Mouse (Mus musculus) embryonic facial prominence, embryonic 15.5 days (tissue): ENCODE measurements around the gene Ell2. TPM values are rescaled to one million over a fixed set of nuclear protein-coding genes. Genes with fewer than 3 reads are reported as not detected.
"Not testable (repeated sequence)": the region's sequence is repeated elsewhere in the genome, so short reads cannot be mapped to it uniquely, and the experiment has no call there.

Experiments used
- ATAC-seq: fragments of 200-750 bp; cut with Nextera tagmentation; 2 replicates; pipeline ENCODE4 v1.8.0; 2017; ENCODE audit warnings: low read depth, moderate TSS enrichment; ENCODE audit not compliant: insufficient number of reproducible peaks, low FRiP score, low TSS enrichment
- H3K27ac ChIP-seq: fragments of 300-500 bp; sonication (generic); replicated peaks from 2 replicates; pipeline ENCODE4 v1.5.1; 2015; ENCODE audit warnings: mild to moderate bottlenecking, inconsistent platforms
- H3K27me3 ChIP-seq: fragments of 300-500 bp; sonication (generic); 2 replicates; pipeline ENCODE4 v1.6.1; 2015; ENCODE audit warnings: inconsistent platforms
- H3K36me3 ChIP-seq: fragments of 300-500 bp; sonication (generic); 2 replicates; pipeline ENCODE4 v1.6.1; 2015; ENCODE audit warnings: mild to moderate bottlenecking, inconsistent platforms
- H3K4me1 ChIP-seq: fragments of 300-500 bp; sonication (generic); 2 replicates; pipeline ENCODE4 v1.6.1; 2015; ENCODE audit warnings: inconsistent platforms
- H3K4me2 ChIP-seq: fragments of 300-500 bp; sonication (generic); replicated peaks from 2 replicates; pipeline ENCODE4 v1.6.1; 2015; ENCODE audit warnings: mild to moderate bottlenecking, inconsistent platforms
- H3K4me3 ChIP-seq: fragments of 300-500 bp; sonication (generic); replicated peaks from 2 replicates; pipeline ENCODE4 v1.5.1; 2015; ENCODE audit warnings: mild to moderate bottlenecking, inconsistent platforms
- H3K9ac ChIP-seq: fragments of 300-500 bp; sonication (generic); 2 replicates; pipeline ENCODE4 v1.6.1; 2015; ENCODE audit warnings: inconsistent platforms
- H3K9me3 ChIP-seq: fragments of 300-500 bp; sonication (generic); replicated peaks from 2 replicates; pipeline ENCODE4 v1.6.1; 2016; ENCODE audit warnings: inconsistent platforms
- WGBS: fragments of 180-500 bp; shearing (Covaris S2); methylation state at CpG from one replicate; pipeline ENCODE4 v1.1.7; 2015; 5-methylcytosine and 5-hydroxymethylcytosine counted together
- polyA plus RNA-seq: library from polyadenylated mRNA; unstranded; fragments of >200 nt; fragmentation: Nextera tagmentation; extraction: Ambion mirVana; gene quantifications from 2 replicates; pipeline ENCODE4 v1.2.1, GENCODE M21; 2015

The Ell2 gene
- polyA plus RNA-seq, 1 experiment from 2014 or later, result 15.3 TPM

DNA sequence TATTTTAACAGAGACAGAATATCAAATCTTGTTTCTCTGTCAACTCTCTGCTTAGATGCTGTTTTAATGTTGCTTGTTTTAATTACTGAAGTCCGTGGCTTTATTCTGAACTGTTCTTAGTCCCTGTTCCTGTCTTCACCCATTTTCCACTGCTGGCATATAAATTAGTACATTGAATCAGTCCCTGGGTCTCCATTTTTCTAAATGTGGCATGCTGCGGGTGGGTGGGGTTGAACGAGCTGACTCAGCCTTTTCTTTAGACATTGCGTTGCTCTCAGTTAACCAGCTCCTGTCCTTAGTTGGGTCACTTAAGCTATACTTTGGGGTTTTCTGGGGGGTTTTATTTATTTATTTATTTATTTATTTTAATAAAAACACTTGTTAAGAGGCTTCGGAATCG lies 3.6 kb downstream of the Ell2 start:
- H3K4me2 ChIP-seq, result peak overlapping the region; percentile 66; the same call in 1 of the 2 replicates
- no peak overlapping the region for H3K9ac ChIP-seq
- H3K9me3 ChIP-seq, result no peaks in the 10 kb centered on the region
- 60% methylated on average over 6 of the region's 6 CpGs for WGBS
- H3K4me3 ChIP-seq, result peak overlapping the region; percentile 74
- no peak for ATAC-seq
- H3K4me1 ChIP-seq, result peaks cover 11% of the 10 kb centered on the region; the same call in 1 of the 2 replicates
- H3K27ac ChIP-seq, result no peak overlapping the region
- no peaks in the 10 kb centered on the region for H3K36me3 ChIP-seq
- H3K27me3 ChIP-seq, result no peaks in the 10 kb centered on the region

DNA sequence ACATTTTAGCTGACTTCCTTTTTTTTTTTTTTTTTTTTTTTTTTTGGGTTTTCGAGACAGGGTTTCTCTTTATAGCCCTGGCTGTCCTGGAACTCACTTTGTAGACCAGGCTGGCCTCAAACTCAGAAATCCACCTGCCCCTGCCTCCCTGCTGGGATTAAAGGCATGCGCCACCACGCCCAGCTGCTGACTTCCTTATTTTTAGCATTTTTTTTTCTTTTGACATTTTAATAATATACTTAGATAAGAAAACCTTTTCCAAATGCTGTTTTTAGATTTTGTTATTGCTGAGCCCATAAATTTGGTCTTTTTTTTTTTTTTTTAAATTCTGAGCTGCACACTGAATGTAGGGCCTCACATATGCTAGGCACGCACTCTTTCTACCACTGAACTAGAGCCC lies 5.0 kb downstream of the Ell2 start:
- H3K27me3 ChIP-seq, H3K27ac ChIP-seq, H3K36me3 ChIP-seq, H3K4me3 ChIP-seq, H3K9me3 ChIP-seq, ATAC-seq, H3K4me2 ChIP-seq, H3K9ac ChIP-seq: not testable (repeated sequence)
- H3K4me1 ChIP-seq, result peaks cover 11% of the 10 kb centered on the region; the same call in 1 of the 2 replicates
- 96% methylated on average over 3 of the region's 4 CpGs for WGBS

DNA sequence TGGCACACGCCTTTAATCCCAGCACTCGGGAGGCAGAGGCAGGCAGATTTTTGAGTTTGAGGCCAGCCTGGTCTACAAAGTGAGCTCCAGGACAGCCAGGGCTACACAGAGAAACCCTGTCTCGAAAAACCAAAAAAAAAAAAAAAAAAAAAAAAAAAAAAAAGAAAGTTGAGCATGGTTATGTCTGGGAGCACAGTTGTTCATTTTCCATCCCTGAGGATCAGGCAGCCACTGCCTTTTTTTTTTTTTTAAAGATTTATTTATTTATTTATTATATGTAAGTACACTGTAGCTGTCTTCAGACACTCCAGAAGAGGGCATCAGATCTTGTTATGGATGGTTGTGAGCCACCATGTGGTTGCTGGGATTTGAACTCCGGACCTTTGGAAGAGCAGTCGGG lies 6.0 kb downstream of the Ell2 start:
- WGBS, result 88% methylated on average over 4 of the region's 5 CpGs
- not testable (repeated sequence) for H3K36me3 ChIP-seq, H3K4me2 ChIP-seq, H3K9ac ChIP-seq, H3K27me3 ChIP-seq, H3K4me3 ChIP-seq, H3K9me3 ChIP-seq, H3K27ac ChIP-seq, ATAC-seq
- H3K4me1 ChIP-seq, result peaks cover 11% of the 10 kb centered on the region; the same call in 1 of the 2 replicates

DNA sequence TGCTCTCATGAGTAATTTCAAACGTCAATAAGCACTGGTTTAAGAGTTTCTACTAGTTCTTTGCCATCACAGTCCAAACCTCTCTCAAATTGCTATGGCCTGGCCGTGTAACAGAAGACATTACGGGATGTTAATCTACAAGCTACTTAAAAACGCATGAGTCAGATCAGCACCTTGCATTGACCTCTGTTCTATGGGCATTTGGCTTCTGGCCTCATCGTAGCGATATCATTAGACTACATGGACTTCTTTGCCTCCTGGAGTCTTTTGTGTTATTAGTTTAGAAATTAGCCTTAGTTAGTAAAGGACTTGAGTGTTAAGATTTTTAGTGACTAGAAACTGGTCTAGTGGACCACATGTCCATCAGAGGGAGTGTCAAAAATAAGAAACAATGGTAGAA lies 7.8 kb downstream of the Ell2 start:
- Histone ChIP-seq H3K9ac (no peak overlapping the region), H3K4me2 (no peak overlapping the region), H3K36me3 (no peaks in the 10 kb centered on the region), H3K9me3 (no peaks in the 10 kb centered on the region), H3K4me3 (no peak overlapping the region), H3K27ac (no peak overlapping the region), H3K4me1 (peaks cover 3% of the 10 kb centered on the region; the same call in 1 of the 2 replicates), H3K27me3 (no peaks in the 10 kb centered on the region)
- 79% methylated on average over 6 of the region's 6 CpGs for WGBS
- no peak for ATAC-seq

DNA sequence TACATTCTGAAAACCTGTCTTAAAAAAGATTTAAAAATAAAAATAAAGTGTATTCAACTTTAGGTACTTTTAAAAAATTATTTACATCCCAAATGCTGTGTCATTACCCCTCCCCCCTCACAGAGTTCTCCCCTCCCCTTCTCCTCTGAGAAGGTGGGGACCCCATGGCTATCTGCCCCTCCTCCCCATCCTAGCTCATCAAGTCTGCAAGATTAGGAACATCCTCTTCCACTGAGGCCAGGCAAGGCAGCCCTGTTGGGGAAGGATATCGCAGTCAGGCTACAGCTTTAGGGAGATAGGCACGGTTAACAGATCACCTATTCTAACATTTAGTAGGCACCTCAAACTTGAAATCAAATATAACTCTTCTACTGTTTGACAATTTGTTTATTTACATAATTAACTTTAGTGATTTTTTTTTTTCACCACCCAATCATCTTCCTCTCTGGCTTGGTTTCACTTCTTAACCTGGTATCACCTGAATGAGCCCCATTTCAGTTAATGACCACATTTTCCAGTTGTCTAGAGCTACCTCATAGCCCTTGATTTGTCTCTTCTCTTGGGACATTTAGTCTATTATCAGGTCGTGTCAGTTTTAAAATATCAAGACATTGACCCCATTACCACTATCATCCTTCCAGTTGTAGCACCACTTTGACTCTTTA lies 11.2 kb downstream of the Ell2 start:
- Histone ChIP-seq H3K4me3 (no peak overlapping the region), H3K36me3 (no peaks in the 10 kb centered on the region), H3K9me3 (no peaks in the 10 kb centered on the region), H3K27ac (no peak overlapping the region), H3K27me3 (no peaks in the 10 kb centered on the region), H3K9ac (no peak overlapping the region), H3K4me2 (no peak overlapping the region), H3K4me1 (no peaks in the 10 kb centered on the region)
- WGBS, result 64% methylated on average over 3 of the region's 3 CpGs
- no peak for ATAC-seq

DNA sequence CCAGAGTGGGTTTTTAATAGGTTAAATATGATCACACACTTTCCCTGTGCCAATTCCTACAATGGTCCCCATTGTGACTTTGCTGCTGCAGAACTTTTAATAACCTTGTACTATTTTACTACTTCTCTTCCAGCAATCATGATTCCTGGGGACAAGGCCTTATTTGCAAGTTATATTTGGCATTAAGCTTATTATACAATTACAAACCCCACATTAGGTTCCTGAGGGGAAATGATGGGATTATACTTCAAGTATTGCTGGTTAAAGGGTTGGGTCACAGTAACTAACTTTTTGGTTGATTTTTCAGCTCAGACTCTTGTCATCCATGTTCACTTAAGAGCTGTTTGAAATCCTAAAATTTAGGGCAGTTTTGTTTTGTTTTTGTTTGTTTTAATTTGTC lies 11.8 kb downstream of the Ell2 start:
- Histone ChIP-seq H3K4me1 (no peaks in the 10 kb centered on the region), H3K4me3 (no peak overlapping the region), H3K4me2 (no peak overlapping the region), H3K27me3 (no peaks in the 10 kb centered on the region), H3K9ac (no peak overlapping the region), H3K27ac (no peak overlapping the region), H3K9me3 (no peaks in the 10 kb centered on the region), H3K36me3 (no peaks in the 10 kb centered on the region)
- no peak for ATAC-seq

DNA sequence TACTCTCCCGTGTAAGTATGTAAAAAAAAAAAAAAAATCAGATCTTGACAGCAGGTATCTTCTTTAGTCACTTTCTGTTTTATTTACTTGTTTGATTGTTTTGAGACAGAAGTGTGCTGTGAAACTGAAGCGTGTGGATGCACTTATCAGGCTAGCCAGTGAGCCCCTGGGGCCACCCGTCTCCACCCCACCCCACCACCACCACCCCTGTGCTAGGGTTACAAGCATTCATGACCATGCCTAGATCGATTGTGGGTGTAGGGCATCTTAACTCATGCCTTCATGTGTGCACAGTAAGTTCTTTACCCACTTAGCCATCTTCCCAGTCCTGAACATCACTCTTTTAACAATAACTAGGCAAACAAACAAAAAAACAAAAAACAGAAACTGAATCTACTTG lies 13.1 kb downstream of the Ell2 start:
- no peak for ATAC-seq
- Histone ChIP-seq H3K4me1 (no peaks in the 10 kb centered on the region), H3K9ac (no peak overlapping the region), H3K4me2 (no peak overlapping the region), H3K27me3 (no peaks in the 10 kb centered on the region), H3K4me3 (no peak overlapping the region), H3K36me3 (no peaks in the 10 kb centered on the region), H3K27ac (no peak overlapping the region), H3K9me3 (no peaks in the 10 kb centered on the region)
- 72% methylated on average over 4 of the region's 4 CpGs for WGBS

DNA sequence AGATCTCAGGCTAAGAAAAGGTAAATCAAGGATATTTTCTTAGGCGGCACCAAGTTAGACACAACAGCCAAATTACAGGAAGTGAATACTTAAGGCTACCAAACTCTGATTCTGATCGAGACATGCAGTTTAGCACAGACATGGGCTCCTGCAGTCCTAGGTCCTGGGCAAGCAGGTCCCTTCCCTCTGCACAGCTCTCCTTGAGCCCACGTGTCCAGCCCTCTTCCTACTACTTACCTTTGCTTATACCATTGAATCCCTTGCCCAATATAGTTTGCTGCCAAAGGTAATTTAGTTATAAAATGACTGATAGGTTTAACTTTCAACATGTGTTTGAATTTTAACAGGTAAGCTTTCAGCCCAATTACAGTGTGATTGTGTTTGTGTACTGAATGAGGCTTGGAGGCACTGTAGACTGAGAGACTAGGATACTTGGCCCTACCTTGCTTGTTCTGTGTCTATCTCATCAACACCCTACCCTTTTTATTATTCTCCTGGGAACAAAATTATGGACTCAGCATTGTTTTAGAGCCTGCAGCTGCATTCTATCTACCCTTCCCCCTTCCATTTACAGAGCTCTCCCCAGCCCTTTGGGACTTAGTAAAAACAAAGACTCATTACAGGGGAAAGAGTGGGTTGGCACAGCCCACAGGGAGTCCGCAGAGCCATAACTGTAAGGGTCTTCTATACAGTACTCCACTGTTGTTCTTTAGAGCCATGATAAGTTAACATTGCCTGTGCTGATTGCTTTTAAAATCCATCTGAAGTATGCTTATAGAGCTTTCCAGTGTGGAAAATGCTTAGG lies 20.2 kb downstream of the Ell2 start:
- no peaks in the 10 kb centered on the region for H3K36me3 ChIP-seq
- no peak overlapping the region for H3K4me3 ChIP-seq
- H3K4me2 ChIP-seq, result no peak overlapping the region
- H3K4me1 ChIP-seq, result no peaks in the 10 kb centered on the region
- whole genome bisulfite sequencing, result 45% methylated on average over 4 of the region's 4 CpGs
- no peak overlapping the region for H3K9ac ChIP-seq
- no peaks in the 10 kb centered on the region for H3K9me3 ChIP-seq
- ATAC-seq, result peak; percentile 65
- H3K27ac ChIP-seq, result no peak overlapping the region
- no peaks in the 10 kb centered on the region for H3K27me3 ChIP-seq

DNA sequence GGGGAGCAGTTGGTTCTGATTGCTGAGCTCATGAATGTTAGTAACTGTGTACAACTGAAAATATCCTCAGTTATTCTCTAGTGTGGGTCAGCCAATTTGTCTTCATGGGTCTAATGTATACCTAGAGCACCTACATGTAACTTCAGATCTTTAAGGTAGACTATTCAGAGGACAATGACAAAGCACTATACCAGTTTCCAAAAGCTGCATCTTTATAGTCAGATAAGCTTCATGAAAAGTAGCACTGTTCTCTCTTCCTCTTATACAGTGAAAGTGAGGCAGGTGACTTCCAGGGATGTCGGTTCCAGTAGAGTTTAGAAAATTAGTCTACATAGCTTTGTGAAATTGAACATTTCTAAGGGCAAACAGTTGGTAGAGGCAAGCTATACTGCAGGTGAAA lies 21.4 kb downstream of the Ell2 start:
- Histone ChIP-seq H3K9me3 (no peaks in the 10 kb centered on the region), H3K4me2 (no peak overlapping the region), H3K27ac (no peak overlapping the region), H3K36me3 (no peaks in the 10 kb centered on the region), H3K4me1 (no peaks in the 10 kb centered on the region), H3K27me3 (no peaks in the 10 kb centered on the region), H3K4me3 (no peak overlapping the region), H3K9ac (no peak overlapping the region)
- 93% methylated on average over 1 of the region's 1 CpGs for WGBS
- ATAC-seq, result no peak

DNA sequence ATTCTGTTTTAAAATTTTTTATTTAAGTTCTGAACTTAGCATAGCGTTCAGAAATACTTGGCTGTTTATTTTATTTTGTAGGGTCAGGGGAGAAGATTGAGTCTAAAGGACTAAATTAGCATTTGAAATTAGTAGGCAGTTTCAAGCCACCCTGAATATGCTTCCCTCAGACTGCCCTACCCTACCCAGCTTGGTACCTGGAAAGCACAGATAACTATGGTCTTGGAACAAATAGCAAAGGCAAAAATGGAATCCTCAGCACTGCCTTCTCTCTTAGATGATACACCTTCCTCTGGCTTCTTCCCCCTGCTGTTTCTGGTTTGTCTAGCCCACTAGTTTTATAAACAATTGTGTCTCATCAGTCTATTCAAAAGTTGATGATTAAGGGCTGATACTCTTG lies 23.3 kb downstream of the Ell2 start:
- no peak overlapping the region for H3K4me3 ChIP-seq
- H3K27ac ChIP-seq, result no peak overlapping the region
- no peak overlapping the region for H3K9ac ChIP-seq
- H3K4me1 ChIP-seq, result no peaks in the 10 kb centered on the region
- H3K36me3 ChIP-seq, result no peaks in the 10 kb centered on the region
- H3K4me2 ChIP-seq, result no peak overlapping the region
- no peak for ATAC-seq
- H3K27me3 ChIP-seq, result no peaks in the 10 kb centered on the region
- 90% methylated on average over 1 of the region's 1 CpGs for WGBS
- no peaks in the 10 kb centered on the region for H3K9me3 ChIP-seq

DNA sequence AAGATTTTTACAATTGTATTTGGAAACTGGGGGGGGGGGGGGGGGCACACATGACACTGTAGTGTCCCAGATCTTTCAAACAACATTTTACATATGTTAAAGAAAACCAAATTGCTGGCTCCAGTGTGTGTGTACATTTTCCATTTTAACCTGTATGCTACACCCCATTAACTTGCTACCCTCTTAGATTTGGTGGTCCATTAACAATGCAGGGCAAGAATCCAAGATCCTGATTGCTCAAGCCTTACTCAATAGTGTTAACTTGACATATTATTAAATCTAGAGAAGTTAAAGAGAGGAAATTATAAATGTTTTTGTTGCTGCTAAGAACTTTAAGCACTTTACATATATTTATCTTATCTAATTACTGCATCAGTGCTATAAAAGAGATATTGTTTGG lies 24.2 kb downstream of the Ell2 start:
- Histone ChIP-seq H3K27me3 (no peaks in the 10 kb centered on the region), H3K36me3 (no peaks in the 10 kb centered on the region), H3K4me3 (no peak overlapping the region), H3K9me3 (no peaks in the 10 kb centered on the region), H3K4me2 (no peak overlapping the region), H3K9ac (no peak overlapping the region), H3K4me1 (no peaks in the 10 kb centered on the region), H3K27ac (no peak overlapping the region)
- ATAC-seq, result no peak
